Mouse (Mus musculus): ENCODE data around the gene Fam122a.

Fam122a gene

DNA sequence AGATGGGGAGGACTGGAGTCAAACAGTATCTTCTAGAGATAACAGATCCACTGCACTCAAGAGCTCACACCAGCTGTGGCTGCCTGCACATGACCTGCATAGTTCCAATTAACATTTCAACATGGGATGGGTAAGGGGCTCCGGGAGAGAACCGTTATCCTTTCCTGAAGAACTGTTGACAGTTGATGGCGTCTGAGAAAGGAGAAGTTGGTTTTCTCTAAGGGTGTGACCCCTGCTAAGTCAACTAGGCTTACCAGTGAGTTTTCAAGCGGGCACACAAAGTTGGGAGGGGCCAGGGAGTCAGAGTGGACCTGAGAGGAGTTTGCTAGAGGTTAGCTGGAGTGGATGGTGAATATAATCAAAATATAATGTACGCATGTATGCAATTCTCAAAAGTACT is 13.1 kb upstream of the Fam122a start:
- CTCF ChIA-PET = no interaction called here

DNA sequence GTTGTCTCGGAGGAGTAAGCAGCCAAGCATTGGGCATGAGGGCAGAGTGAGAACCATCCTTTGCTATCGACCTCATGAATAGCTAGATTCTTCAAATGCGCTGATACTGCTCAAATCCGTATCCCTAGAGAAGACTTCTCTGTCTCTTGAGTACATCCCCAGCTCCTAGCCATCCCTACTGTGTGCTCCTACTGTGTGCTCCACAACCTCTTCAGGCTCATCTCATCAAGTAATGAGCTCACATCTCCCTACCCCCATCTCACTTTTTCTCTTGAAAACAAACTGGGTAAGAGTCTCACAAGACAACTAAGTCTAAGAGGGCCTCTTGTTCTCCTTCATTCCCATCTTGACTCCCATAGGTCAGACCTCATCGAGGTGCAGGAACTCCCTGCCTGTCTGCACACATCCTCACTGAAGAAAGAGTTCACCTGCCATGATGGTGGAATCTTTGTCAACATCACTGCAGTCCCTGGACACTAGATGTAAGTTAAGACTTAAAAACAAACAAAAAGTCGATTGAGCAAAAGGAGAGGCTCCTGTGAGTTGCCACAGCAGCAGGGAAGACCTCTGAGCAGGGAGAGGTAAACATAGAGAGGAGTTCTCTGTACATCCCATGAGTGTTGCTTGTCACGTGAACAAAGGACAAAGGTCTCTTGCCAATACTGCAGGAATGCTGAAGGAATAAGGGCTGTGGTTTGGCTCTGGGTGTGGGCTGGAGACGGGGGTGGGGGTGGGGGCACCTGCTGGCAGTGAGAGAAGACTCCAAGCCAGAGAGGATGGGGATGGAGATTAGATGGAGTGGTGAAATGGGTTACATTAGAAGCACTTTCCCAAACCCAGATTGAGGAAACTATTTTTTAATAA is 9.5 kb upstream of the Fam122a start:
- CTCF ChIA-PET = no interaction called here

DNA sequence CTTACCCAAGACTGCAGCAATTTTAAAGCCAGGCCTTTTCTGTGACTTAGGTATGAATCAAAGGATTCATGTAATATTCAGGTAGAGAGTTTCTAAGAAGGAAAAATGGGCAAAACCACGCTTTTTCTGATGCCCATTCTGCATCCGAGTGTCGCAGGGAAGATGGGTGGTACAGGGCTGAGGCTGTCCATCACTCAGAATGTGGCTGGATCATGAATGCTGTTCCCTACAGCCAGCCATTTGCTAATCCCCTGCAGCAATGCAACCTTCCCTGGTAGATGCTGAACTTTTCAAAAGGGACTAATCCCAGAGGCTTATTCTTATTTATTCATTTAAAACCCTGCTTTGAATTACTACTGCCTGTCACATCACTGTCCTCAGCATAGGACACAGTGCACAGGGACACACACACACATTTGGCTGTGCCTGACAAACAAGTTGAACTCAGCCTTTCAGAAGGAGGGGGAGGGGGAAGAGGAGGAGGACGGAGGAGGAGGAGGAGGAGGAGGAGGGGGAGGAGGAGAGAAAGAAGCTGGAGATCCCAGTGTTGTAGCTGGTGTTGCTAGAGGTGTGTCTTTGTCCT is 7.5 kb upstream of the Fam122a start:
- CTCF ChIA-PET = no interaction called here

DNA sequence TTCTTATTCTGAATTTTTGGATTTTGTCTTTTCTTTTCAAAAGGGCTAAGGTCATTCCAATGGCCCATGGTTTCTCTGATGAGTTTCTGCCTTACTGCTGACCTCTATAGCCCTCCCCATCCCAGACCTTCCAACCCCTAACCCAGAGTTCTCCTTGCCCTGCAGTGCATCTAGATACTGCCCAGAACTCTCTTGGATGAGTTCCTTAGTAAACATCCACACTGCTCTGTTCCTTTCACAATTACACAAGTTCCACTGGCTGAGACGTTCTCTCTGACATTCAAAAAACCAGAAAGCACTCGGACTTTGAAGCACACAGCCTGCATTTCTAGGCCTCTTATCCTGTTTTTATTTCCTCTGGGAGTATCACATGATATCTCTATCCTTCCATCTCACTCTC is 3.8 kb upstream of the Fam122a start:
- CTCF ChIA-PET = no interaction called here

DNA sequence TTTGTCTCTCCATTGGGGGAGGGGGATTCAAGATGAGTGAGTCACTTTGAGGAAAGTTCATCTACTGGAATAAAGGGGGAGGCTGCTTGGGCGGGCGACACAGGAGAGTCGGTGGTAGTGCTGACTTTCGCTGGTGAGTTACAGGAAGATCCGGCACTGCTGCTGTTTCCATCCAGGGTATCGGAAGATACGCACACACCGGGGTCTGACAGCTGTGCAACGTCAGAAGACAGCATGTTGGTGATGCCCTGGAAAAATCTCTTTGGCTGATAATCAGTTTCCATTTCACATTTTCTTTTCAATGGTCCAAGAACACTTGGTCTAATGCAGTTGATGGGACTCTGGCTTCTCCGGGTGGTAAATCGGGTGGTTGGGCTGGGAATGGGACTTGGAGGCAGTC is 695 bp downstream of the Fam122a start:
- CTCF ChIA-PET = no interaction called here

DNA sequence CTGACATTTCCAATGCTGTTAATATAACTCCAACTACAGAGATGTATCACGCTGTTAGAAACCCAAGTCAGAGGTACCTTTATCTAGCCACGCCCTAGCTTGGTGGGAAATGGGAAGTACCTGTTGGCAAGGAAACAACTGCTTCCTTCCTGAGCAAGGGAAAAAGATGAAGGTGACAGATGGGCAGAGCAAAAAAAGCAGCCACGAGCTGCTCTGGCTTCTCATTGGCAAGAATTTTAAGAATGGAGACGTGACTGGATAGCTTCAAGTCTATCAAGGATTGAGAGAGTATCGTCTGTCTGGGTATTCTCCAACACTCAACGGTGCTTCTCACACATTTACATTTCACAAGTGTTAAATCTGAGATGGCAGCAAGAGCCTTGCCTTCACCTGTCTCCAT is 1.9 kb downstream of the Fam122a start:
- CTCF ChIA-PET = no interaction called here

DNA sequence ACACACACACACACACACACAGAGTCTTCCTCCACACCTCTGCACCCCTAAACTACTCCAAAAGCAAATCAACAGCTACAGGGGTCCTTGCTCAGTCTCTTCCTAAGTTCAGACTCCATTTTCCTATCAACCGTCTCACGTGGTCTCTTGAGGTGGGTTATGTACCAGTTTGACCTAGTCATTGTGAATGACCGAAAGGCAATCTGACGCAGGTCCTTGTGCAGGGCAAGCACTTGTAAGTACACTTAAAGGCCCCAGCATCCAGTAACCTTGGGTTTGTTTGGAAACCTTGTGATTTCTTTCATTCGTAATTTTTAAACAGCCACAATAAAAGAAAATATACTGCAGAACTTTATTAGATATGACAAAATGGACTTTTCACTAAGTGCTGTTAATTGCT is 4.6 kb downstream of the Fam122a start:
- CTCF ChIA-PET = interaction anchor here (0.7 kb wide), 1 partner anchor 85 kb away, joined by 3 read pairs; no protein-coding TSS in a partner anchor

DNA sequence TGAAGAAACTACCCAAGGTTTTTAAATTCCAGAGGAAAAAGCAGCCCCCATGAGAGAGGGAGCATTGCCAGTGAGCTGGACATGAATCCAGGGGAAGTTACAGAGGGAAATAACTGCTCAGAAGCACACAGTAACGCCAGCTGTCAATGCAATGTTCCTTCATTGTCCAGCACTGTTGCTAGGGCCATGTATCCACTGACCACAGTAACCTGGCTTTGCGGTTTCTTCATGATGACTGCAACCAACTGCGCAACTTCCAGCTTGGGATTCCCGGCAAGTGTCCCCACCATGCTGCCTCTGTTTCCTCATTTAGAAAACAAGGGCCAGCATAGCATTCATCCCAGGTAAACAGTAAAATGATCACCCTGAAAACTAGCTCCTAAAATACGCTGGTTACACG is 5.6 kb downstream of the Fam122a start:
- CTCF ChIA-PET = no interaction called here

DNA sequence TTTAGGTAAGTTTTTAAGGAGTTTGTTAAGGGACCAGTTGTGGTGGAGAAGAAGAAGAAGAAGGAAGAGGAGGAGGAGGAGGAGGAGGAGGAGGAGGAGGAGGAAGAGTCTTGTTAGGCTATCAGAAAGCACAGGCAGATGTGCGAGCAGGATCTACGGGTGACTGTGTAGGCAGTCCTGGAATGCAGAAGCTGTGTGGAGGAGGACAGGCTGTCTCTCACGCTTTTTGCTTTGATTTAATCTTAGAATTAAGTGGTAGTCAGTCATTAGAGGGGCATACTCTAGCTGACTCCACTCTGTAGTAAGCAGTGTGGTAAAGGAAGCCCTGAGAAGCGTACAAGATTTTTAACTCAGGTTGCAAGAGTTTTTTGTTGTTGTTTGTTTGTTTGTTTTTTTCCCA is 7.9 kb downstream of the Fam122a start:
- CTCF ChIA-PET = no interaction called here

DNA sequence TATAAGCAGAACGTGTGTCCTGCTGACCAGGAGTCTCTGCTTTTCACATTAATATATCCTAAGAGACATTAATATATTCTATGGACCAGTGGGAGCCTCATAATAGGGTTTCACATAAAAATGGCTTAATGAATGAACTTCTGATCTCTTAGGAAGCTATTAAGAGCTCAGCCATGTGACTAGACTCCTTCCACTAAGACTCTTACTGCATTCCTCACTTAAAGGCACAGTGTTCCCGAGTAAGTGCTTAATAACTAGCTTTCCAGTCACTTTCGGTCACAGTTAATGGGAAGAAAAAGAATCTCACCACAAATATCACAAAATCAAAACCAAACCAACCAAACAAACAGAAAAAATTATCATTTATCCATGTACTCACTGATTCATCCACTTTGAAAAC is 8.5 kb downstream of the Fam122a start:
- CTCF ChIA-PET = no interaction called here

DNA sequence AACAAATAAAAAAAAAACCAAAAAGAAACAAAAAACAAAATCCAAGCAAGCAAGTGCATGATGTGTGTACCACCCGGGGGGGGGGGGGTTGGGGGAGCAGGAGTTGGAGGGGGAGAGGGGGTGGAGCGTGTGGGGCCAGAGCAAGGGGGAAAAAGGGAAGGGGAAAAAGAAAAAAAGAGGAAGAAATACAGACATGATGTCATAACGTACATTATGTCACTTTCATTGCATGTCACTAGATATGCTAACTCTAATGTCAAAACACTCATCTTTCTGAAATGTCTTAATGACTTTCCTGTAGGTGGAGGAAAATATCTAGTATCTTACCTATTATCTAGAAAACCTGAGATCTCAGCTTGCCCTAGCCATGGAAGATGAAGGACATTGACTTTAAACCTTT is 14.1 kb downstream of the Fam122a start:
- CTCF ChIA-PET = no interaction called here

DNA sequence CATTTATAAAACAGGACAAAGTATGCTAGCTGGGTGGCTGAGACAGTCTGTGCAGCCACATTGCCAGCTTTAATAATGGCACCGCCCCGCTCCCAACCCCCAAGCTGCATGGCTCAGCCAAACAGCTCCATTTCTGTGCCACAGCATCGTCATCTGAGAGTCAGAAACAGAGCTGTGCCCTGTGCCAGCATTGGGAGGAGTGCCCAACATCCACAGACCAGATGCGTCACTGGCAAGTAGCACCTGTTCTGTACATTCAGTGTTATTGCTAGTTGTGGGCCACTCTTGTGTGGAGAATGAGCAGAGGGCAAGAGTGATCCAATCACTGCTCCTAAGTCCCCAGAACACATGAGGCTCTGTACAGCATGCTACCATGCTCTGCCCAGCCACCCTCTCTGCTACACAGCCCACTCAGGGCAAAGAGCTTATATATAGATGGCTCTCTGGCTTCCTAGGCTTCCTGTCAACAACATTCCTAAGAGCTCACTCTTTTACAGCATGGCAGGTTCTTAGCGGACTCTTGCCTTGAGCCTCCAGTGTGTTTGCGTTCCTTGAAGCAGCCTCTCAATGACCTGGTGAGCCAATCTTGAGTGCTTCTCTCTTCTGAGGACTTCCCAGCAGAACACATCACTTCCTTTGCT is 20.4 kb downstream of the Fam122a start:
- CTCF ChIA-PET = no interaction called here

DNA sequence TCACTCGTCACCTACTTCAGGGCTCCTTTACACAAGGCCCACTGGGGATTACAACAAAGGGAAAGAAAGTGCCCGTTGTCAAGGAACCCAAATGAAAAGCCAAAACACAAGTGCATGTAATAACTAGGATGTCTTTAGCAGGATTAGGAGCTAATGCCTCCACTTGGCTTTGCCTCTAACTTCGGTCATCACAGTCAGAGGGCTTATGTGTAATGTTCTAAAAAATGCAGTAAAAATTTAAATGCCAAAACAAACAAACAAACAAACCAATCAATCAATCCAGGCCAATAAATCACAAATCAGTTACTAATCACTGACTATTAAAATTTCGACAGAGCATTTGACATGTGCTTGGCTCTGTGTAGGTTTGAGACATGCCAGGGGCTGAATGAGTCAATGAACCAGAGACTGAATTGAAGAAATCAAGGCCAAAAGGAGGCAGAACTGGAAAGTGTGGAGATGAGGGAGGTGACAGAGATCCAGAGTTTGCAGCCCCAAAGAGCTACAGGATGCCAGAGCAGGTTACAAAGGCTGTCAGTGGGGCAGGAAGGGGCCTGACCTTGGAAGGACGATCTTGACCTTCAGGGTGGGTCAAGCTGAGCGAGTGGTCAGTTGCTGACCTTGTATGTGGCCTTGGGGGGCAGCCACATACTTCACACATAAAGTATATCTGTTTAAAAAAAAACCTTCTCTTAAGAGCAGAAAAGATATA is 21.8 kb downstream of the Fam122a start:
- CTCF ChIA-PET = no interaction called here

DNA sequence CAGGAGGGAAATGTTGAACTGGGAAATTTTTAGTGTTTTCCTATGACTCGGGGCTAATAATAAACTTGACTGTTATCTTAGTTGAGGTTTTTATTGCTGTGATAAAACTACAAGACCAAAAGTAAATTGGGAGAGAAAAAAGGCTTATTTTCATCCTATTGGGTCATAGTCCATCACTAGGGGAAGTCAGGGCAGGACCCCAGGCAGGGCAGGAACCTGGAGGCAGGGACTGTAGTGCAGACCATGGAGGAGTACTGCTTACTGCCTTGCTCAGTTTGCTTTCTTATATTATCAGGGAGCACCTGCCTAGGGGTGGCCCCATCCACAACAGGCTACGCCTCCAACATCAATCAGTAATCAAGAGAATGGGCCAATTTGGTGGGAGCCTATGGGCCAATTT is 22.7 kb downstream of the Fam122a start:
- CTCF ChIA-PET = no interaction called here

DNA sequence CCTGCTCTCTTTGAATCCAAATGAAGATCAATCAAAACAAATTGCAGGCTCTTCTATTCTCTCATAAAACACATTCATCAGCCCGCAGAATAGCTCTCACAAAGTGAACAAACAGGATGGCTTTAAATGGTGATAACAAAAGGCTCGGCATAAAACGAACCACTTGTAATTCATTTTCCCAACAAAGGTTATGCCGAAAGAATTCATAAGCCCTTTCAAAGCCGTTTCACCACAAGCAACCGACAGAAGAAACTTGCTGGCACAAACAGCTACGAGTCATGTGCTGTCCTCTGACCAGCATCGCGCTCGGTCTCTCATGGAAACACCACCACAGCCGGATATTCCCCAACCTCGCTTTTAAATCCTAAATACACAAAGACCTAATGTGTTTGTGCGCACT is 23.8 kb downstream of the Fam122a start:
- CTCF ChIA-PET = no interaction called here

DNA sequence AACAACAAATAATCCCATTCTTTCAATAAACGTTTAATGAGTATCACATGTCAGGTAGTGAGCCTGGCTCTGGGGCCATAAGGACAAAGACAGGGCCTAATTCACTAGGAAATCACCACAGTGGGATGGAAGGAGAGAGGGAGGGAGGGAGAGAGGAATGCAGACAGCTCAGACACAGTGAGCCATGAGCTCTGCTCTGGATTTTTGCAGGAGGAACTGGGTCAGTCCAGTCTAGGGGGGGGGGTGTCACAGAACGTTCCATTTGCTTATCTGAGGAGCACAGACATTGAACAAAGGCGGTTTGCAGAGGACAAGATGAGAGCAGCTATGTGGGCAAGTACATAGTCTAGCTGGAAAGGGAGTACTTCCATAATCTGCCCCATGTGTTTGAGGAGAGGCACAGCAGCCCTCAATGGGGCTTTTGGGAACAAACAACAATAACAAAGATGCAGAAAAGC is 24.7 kb downstream of the Fam122a start:
- CTCF ChIA-PET = no interaction called here

DNA sequence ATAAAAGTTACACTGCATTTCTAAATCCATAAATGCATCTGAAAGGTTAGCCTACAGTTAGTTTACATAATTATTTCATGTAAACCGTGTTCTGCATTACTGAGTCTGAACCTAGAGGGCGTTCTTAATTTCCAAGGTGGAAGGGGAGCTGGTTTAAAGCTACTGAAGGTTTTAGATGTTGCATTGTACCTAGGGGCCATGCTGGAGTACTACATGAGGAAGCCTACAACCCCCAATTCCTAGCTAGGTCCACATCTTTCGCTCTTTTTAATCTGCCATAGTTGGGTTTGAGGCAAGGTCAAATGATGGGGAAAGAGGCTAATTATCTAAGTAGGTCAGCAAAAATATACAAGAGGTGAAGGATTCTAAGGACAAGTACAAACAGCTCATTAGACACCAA is 25.5 kb downstream of the Fam122a start:
- CTCF ChIA-PET = no interaction called here

DNA sequence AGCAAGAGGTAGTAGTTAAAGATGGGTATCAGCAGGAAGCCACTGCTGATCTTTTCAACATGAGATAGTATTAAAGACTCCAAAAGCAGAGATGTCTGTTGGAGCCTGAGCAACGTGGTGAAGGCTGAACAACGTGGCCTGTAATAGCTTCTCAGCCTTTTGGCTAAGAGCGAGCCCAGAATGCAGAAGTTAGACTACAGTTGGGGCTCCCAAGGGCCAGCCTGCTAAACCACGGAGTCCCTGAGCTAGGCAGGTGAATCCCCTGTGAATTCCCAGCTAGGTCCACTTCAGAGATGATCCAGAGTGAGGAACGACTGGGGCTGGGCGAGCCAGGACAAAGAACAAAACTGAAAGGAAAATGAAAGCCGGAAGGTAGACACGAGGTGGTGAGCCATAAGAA is 26.4 kb downstream of the Fam122a start:
- CTCF ChIA-PET = no interaction called here

DNA sequence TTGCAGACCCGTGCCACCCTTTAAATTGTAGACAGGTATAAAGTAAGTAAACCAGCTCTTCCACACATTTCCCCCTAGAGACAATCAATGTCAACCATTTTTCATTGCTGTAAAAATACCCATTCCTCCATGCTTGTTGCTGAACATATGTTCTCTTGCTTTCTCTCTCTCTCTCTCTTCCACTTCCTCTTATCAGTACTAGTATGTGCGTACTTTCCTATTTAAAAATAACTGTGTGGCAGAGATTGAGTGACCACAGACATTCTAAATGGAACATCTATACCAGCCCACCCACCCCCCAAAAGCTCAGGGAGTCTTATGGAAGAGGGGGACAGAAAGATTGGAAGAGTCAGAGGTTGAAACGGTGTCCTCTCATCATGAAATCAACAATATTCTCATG is 32.8 kb downstream of the Fam122a start:
- CTCF ChIA-PET = interaction anchor here (0.6 to 0.7 kb wide), 2 partner anchors 10 to 61 kb away, joined by 3 to 5 read pairs; no protein-coding TSS in a partner anchor

DNA sequence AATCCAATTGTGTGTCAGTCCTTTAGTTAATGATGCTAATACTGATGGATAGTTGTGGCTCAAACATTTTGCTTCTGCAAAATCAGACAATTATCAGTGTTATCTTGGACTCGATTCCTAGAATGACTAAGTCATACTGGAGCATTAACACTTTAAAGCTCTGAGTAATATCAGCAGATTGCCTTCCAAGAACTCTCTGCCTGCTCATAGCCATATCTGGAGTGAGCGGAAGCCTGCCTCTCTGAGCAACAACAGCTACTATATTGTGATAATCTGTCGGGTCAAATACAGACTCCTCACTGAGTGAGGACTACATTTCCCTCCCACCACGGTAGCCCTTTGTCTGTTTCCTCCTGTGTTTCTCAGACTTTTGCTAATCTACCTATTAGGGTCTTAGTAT is 37.4 kb downstream of the Fam122a start:
- CTCF ChIA-PET = no interaction called here

DNA sequence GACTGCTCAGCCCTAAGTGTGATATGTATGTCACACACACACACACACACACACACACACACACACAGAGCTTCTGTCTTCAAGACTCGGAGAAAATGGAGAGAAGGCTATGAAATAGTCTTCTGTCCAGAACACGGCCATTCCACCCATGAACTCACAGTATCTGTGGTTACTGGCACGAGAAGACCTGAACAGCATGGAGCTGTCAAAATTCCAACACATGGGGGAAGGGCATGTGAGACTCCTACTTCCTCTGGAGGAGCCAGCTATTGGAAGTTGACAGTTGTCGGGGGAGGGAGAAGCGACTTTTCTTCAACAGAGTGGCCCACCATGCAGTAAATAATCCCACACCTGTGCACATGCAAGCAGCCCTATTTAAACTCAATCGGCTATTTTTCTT is 42.9 kb downstream of the Fam122a start:
- CTCF ChIA-PET = interaction anchor here (0.6 kb wide), 1 partner anchor 10 kb away, joined by 5 read pairs; no protein-coding TSS in a partner anchor

DNA sequence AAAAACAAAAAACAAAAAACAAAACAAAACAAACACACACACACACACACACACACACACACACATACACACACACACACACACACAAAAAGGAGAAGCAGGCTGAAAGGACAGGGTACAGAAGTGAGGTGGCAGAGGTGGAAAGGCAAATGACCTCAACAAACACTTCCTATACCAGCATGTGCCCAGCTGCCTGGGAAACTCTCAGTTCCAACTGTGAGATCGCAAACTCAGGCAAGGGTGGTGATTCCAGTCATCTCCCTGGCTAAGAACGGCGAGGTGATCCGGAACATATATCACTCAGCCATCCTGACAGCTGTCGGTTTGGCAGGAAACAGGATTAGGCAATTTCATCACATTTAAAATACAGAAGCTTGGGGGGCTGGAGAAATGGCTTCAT is 44.7 kb downstream of the Fam122a start:
- CTCF ChIA-PET = no interaction called here

DNA sequence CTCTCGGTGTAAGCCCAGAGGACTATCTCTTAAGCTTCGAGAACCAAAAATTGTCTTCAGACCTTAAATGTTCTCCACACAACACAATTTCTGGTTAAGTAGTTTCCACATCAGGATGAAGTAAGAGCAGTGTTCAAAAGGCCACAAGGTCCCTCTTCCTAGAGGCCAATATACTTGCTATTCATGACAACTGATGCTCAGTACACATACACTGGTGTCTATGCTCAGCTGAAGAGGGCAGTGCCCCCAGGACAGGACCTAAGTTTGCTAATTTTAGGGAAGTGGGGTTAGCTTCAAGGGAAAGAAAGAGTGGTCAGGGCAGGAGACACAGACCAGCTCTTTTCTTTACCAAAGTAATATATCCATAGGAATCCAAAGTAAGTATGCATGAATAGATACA is 45.8 kb downstream of the Fam122a start:
- CTCF ChIA-PET = no interaction called here
